Mouse (Mus musculus) forebrain, embryonic 16.5 days (tissue): ENCODE measurements around the gene Vps16. TPM values are rescaled to one million over a fixed set of nuclear protein-coding genes. Genes with fewer than 3 reads are reported as not detected.

Source experiments
- ATAC-seq: fragments of 200-750 bp; cut with Nextera tagmentation; 2 replicates; pipeline ENCODE4 v1.8.0; 2017; ENCODE audit warnings: mild to moderate bottlenecking, moderate library complexity
- H3K27ac ChIP-seq: fragments of 300-500 bp; sonication (generic); 2 replicates; pipeline ENCODE4 v1.5.1; 2014; ENCODE audit warnings: low read length, control low read depth
- H3K27me3 ChIP-seq: fragments of 300-500 bp; sonication (generic); replicated peaks from 2 replicates; pipeline ENCODE4 v1.6.1; 2014; ENCODE audit warnings: low read length; ENCODE audit not compliant: control insufficient read depth, insufficient read depth
- H3K36me3 ChIP-seq: fragments of 300-500 bp; sonication (generic); 2 replicates; pipeline ENCODE4 v1.6.1; 2014; ENCODE audit not compliant: control insufficient read depth, insufficient read depth
- H3K4me1 ChIP-seq: fragments of 300-500 bp; sonication (generic); replicated peaks from 2 replicates; pipeline ENCODE4 v1.6.1; 2014; ENCODE audit warnings: low read length; ENCODE audit not compliant: control insufficient read depth, insufficient read depth
- H3K4me2 ChIP-seq: fragments of 300-500 bp; sonication (generic); 2 replicates; pipeline ENCODE4 v1.6.1; 2014; ENCODE audit warnings: mild to moderate bottlenecking, low read length, control low read depth
- H3K4me3 ChIP-seq: fragments of 300-500 bp; sonication (generic); replicated peaks from 2 replicates; pipeline ENCODE4 v1.5.1; 2014; ENCODE audit warnings: mild to moderate bottlenecking, low read length, control low read depth
- H3K9ac ChIP-seq: fragments of 300-500 bp; sonication (generic); replicated peaks from 2 replicates; pipeline ENCODE4 v1.6.1; 2014; ENCODE audit warnings: low read depth, low read length, control low read depth
- H3K9me3 ChIP-seq: fragments of 300-500 bp; sonication (generic); 2 replicates; pipeline ENCODE4 v1.6.1; 2016; ENCODE audit warnings: low read length; ENCODE audit not compliant: control insufficient read depth
- WGBS: fragments of 180-500 bp; shearing (Covaris S2); extraction: QIAGEN DNeasy Blood & Tissue Kit; methylation state at CpG from one replicate; pipeline ENCODE4 v1.1.7; 2014; 5-methylcytosine and 5-hydroxymethylcytosine counted together
- polyA plus RNA-seq: library from polyadenylated mRNA; unstranded; fragments of >200 nt; fragmentation: Nextera tagmentation; extraction: Ambion mirVana; gene quantifications from 2 replicates; pipeline ENCODE4 v1.2.1, GENCODE M21; 2015

Gene Vps16
- 134 and 138 TPM in 2 replicates for polyA plus RNA-seq

GRCm38 (mm10) chr2:130424126-130424853 lies at the start of gene Vps16, which contains the start of gene Pced1a:
Vps16 (plus strand) TSS chr2:130424339.
Pced1a (minus strand) TSS chr2:130424701.
- Histone ChIP-seq H3K4me1 (peaks cover 34% of the 10 kb centered on the region), H3K4me2 (peak within 1 kb of the TSS; percentile 79), H3K36me3 (no peaks in the 10 kb centered on the region), H3K9ac (peak within 1 kb of the TSS; percentile 77), H3K27me3 (no peaks in the 10 kb centered on the region), H3K9me3 (no peaks in the 10 kb centered on the region), H3K27ac (peak within 1 kb of the TSS; percentile 90), H3K4me3 (peak within 1 kb of the TSS; percentile 65)
- under 1% methylated on average over 58 of the region's 58 CpGs for WGBS
- ATAC-seq, result peak; percentile 94

GRCm38 (mm10) chr2:130374951-130375350 lies 49.2 kb upstream of the Vps16 start:
- H3K27me3 ChIP-seq, result no peaks in the 10 kb centered on the region
- no peaks in the 10 kb centered on the region for H3K4me1 ChIP-seq
- H3K36me3 ChIP-seq, result no peaks in the 10 kb centered on the region
- no peak for ATAC-seq
- no peak overlapping the region for H3K27ac ChIP-seq
- no peak overlapping the region for H3K4me2 ChIP-seq
- 82% methylated on average over 4 of the region's 4 CpGs for WGBS
- H3K9me3 ChIP-seq, result no peaks in the 10 kb centered on the region
- no peak overlapping the region for H3K4me3 ChIP-seq
- no peak overlapping the region for H3K9ac ChIP-seq

GRCm38 (mm10) chr2:130383205-130383604 lies 40.9 kb upstream of the Vps16 start:
- no peaks in the 10 kb centered on the region for H3K27me3 ChIP-seq
- 26% methylated on average over 3 of the region's 3 CpGs for WGBS

GRCm38 (mm10) chr2:130383895-130384294 lies 40.2 kb upstream of the Vps16 start:
- WGBS, result 61% methylated on average over 6 of the region's 6 CpGs
- Histone ChIP-seq H3K4me1 (no peaks in the 10 kb centered on the region), H3K4me2 (no peak overlapping the region), H3K27ac (no peak overlapping the region), H3K9me3 (no peaks in the 10 kb centered on the region), H3K4me3 (no peak overlapping the region), H3K36me3 (no peaks in the 10 kb centered on the region), H3K9ac (no peak overlapping the region), H3K27me3 (no peaks in the 10 kb centered on the region)
- ATAC-seq, result no peak

More at GRCm38 (mm10) chr2:130383205-130383604, 40.9 kb upstream of the Vps16 start:
- Histone ChIP-seq H3K4me2 (no peak overlapping the region), H3K9me3 (no peaks in the 10 kb centered on the region), H3K4me1 (no peaks in the 10 kb centered on the region), H3K27ac (no peak overlapping the region), H3K9ac (no peak overlapping the region), H3K36me3 (no peaks in the 10 kb centered on the region), H3K4me3 (no peak overlapping the region)
- no peak for ATAC-seq

- no peaks in the 10 kb centered on the region for H3K9me3 ChIP-seq
- H3K9ac ChIP-seq, result no peak overlapping the region
- H3K27me3 ChIP-seq, result no peaks in the 10 kb centered on the region
- H3K4me2 ChIP-seq, result no peak overlapping the region
- H3K4me1 ChIP-seq, result no peaks in the 10 kb centered on the region
- H3K4me3 ChIP-seq, result no peak overlapping the region
- H3K27ac ChIP-seq, result no peak overlapping the region
- H3K36me3 ChIP-seq, result no peaks in the 10 kb centered on the region
- WGBS, result 86% methylated on average over 1 of the region's 1 CpGs
- ATAC-seq, result no peak
Measured at GRCm38 (mm10) chr2:130386212-130386611, 37.9 kb upstream of the Vps16 start.

- Histone ChIP-seq H3K27ac (no peak overlapping the region), H3K9me3 (no peaks in the 10 kb centered on the region), H3K4me2 (no peak overlapping the region), H3K9ac (no peak overlapping the region), H3K27me3 (no peaks in the 10 kb centered on the region), H3K36me3 (no peaks in the 10 kb centered on the region), H3K4me1 (no peaks in the 10 kb centered on the region), H3K4me3 (no peak overlapping the region)
- 75% methylated on average over 2 of the region's 2 CpGs for WGBS
- no peak for ATAC-seq
Measured at GRCm38 (mm10) chr2:130388796-130389195, 35.3 kb upstream of the Vps16 start.

GRCm38 (mm10) chr2:130390993-130391625 lies 33.0 kb upstream of the Vps16 start:
- no peaks in the 10 kb centered on the region for H3K9me3 ChIP-seq
- ATAC-seq, result no peak
- H3K36me3 ChIP-seq, result no peaks in the 10 kb centered on the region
- H3K4me2 ChIP-seq, result no peak overlapping the region
- H3K4me3 ChIP-seq, result no peak overlapping the region
- no peaks in the 10 kb centered on the region for H3K4me1 ChIP-seq
- WGBS, result 91% methylated on average over 11 of the region's 11 CpGs
- no peaks in the 10 kb centered on the region for H3K27me3 ChIP-seq
- no peak overlapping the region for H3K9ac ChIP-seq
- H3K27ac ChIP-seq, result no peak overlapping the region

- Histone ChIP-seq H3K27me3 (no peaks in the 10 kb centered on the region), H3K27ac (no peak overlapping the region), H3K9ac (no peak overlapping the region), H3K4me1 (peaks cover 11% of the 10 kb centered on the region), H3K36me3 (no peaks in the 10 kb centered on the region), H3K4me2 (no peak overlapping the region), H3K4me3 (no peak overlapping the region), H3K9me3 (no peaks in the 10 kb centered on the region)
- ATAC-seq, result no peak
- 88% methylated on average over 3 of the region's 3 CpGs for WGBS
Measured at GRCm38 (mm10) chr2:130392836-130393235, 31.3 kb upstream of the Vps16 start.

GRCm38 (mm10) chr2:130395696-130396095 lies 28.4 kb upstream of the Vps16 start:
- H3K9me3 ChIP-seq, result no peaks in the 10 kb centered on the region
- no peak overlapping the region for H3K27ac ChIP-seq
- no peak overlapping the region for H3K4me2 ChIP-seq
- H3K4me3 ChIP-seq, result no peak overlapping the region
- H3K27me3 ChIP-seq, result 0 out of 2 replicates have a peak, but pooled peaks cover 2% of the 10 kb centered on the region
- peaks cover 15% of the 10 kb centered on the region for H3K4me1 ChIP-seq
- ATAC-seq, result no peak
- no peak overlapping the region for H3K9ac ChIP-seq
- no peaks in the 10 kb centered on the region for H3K36me3 ChIP-seq
- 97% methylated on average over 10 of the region's 11 CpGs for WGBS
